Mouse (Mus musculus) cortical plate, adult 2 months (tissue): Measurements from ENCODE around the gene Fundc2.

Experiments
- CTCF ChIP-seq: fragments of 200-500 bp; IDR thresholded peaks from 2 replicates; pipeline ENCODE4 v1.5.1; 2011; ENCODE audit warnings: mild to moderate bottlenecking, control low read depth, low read length; ENCODE audit not compliant: insufficient read depth; ENCODE audit errors: extremely low read depth
- POLR2A ChIP-seq: fragments of 200-500 bp; IDR thresholded peaks from 2 replicates; pipeline ENCODE4 v1.6.1; 2011; ENCODE audit warnings: mild to moderate bottlenecking, low read length, control low read depth; ENCODE audit not compliant: insufficient read depth; ENCODE audit errors: extremely low read depth

- TF ChIP-seq CTCF (no peak), POLR2A (no peak)
These were observed 21.2 kb downstream of the Fundc2 start for GRCm38 (mm10) chrX:75403350-75403749.
